Mouse (Mus musculus) activated CD4-positive, CD25-positive, alpha-beta regulatory T cell, adult 9 weeks (primary cell): ENCODE data around the gene Aarsd1. TPM values are rescaled to one million over a fixed set of nuclear protein-coding genes. Genes with fewer than 3 reads are reported as not detected.

Experiments used
- polyA plus RNA-seq: library from polyadenylated mRNA; unstranded; fragments of 100-300 nt; shearing (Covaris generic); gene quantifications from one replicate; pipeline ENCODE4 v1.2.1, GENCODE M21; 2017

The Aarsd1 gene
- polyA plus RNA-seq: 39.4 TPM

DNA sequence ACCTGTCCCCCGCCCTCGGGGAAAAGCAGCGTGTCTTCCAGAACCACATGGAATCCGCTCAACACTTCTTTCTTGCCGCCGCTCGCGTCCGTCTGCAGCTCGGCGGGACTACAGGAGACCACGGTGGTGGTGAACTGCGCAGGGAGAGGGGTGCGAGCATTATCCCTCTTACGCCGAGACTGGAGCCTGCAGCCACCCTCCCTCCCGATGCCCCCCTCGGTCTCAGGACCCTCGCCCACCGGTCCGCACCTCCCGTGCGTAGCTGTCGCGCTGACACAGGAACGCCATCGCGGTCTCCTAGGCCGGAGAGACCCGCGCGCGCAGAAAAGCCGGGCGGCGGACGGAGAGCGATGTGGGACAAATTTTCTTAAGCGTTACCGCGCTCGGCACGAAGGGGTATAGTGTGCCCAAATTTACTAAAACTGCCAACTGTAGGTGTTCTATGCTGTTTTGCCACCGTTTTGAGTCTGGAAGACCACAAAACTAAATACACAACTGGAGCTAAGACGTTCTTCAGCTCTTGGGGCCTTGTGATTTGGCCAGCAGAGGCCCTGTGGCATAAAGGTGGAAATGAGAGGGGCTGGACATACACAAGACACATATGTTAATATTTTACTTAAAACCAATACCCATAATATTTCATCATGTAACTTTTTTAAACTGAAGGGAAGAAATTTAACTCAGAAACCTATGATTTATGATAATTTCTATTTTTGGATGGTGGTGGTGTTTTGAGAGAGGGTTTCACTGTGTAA lies at the start of gene Aarsd1:
Gene Aarsd1, minus strand, starts transcription at position 515 of the 755 bp plus-strand sequence.

DNA sequence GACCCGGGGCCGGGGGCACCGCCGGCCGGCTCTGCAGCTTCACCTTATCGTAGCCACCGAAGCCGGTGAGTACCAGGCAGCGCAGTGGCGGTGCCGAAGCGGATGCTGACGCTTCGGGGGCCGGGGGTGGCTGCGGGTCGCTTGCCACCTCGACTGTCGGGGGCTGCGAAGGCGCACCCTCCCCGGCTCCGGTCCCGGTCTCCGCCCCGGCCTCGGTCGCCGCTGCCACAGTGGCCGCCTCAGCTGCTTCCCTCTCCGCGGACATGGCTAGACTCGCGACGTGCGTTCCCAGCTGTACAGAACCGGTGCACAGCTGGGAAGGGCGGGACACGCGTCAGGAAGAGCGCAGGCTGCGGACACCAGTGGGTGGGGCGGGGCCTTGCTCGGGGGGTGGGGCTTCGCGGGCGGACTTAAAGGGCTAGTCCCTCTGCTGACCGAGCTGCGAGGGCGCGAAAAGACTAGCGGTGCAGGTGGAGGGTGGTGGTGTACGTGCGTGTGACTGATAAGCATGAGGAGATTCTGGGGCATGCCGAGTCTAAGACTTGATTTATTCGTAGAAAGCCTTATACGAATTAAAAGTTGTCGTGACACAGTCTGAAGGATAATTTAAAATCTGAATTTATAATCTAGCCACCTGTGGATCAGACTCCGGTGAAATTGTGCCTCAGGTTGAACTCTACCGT lies 48.6 kb upstream of the Aarsd1 start, which contains the start of gene Vat1:
Gene Vat1, minus strand, starts transcription at position 362 of the 683 bp plus-strand sequence.

DNA sequence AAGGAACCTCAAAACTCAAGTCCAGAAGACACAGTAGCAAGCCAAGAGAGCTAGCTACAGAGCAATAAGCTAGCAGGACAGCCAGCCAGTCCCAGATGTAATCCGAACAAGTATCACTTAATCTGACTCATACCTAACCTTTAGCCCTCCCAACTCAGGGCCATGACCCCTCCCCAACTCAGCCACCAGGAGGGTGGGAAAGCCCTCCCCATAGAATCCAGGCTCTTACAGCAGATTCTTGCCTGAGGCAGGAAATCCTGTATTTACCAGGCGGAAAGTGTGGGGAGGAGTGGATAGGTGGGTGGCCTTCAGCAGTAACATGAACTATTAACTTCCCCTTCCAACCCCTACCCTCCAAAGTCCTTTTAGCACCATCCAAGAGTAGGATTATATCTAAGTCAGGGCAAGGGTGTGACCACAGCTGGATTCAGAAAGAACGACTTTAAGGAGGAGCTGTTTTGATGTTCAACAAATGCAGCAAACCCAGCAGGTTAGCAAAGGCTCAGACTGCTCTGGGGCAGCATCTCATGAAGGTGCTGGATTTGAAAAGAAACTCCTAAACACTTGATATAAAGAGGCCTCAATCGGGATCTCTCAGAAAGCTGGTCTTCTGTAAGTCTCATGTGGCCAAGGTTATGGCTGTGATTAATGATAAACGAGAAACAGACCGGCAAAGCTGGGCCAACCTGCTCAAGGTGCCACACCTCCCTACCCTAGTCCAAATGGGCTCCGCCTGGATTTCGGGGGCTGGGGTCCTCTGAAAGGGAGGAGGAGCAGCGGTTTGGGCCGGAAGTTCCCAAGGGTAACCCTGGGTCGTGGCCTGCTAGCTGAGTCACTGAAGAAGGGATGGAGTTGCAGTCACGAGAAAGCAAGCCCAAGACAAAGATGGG lies 47.0 kb upstream of the Aarsd1 start, which contains the start of gene Rnd2:
Gene Rnd2, plus strand, starts transcription at position 789 of the 890 bp plus-strand sequence.

DNA sequence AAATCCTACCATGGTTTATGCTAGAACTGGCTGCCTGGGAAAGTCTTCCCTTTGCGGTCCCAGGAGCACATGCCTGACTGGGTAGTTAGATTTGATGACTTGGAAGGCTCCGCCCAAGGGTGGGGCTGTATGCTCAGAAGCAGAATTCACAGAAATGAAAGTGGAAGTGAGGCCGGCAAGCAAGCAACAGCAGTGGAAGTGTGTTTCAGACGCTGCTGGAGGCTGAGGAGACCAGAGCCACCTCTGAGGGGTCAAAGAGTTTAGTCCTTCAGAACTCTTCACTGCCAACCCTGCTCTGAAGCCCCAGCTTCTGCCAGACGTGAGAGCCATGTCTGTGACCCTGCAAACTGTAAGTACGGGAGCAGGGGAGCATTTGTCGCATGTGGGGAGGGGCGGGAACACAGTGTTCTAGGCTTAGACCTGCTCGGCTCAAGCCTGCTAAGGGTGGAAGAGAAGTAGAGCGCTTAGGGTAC lies 30.9 kb upstream of the Aarsd1 start, which contains the start of gene Ifi35:
Gene Ifi35, plus strand, starts transcription at position 134 of the 473 bp plus-strand sequence.

DNA sequence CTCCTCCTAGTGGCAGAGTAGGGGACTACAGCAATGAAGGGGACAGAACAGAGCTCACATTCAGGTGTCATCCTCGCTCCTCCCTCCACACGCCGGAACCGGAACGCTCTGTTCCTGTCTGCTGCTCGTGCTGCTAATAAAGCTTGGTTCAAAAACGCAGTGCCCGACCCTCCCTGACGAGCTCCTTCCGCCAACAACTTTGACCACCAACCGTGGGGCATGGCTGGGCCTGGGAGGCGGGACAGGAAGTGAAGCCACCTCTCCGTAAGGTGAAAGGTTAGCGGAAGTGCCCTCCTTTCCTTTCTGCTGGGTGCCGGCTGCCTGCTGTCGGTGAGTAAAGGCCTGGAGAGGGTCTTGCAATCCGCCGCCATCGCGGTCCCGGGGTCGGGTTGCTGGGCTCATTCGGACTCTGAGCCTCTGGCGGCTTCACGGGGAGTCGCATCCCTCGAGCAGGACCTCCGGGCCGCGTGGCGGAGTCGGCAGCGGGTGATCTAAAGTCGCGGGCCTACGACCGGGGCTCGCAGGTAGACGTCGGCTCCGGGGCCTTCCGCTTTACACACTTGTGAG lies 24.8 kb upstream of the Aarsd1 start, which contains the start of gene Rpl27:
Gene Rpl27, plus strand, starts transcription at position 172 of the 567 bp plus-strand sequence.

DNA sequence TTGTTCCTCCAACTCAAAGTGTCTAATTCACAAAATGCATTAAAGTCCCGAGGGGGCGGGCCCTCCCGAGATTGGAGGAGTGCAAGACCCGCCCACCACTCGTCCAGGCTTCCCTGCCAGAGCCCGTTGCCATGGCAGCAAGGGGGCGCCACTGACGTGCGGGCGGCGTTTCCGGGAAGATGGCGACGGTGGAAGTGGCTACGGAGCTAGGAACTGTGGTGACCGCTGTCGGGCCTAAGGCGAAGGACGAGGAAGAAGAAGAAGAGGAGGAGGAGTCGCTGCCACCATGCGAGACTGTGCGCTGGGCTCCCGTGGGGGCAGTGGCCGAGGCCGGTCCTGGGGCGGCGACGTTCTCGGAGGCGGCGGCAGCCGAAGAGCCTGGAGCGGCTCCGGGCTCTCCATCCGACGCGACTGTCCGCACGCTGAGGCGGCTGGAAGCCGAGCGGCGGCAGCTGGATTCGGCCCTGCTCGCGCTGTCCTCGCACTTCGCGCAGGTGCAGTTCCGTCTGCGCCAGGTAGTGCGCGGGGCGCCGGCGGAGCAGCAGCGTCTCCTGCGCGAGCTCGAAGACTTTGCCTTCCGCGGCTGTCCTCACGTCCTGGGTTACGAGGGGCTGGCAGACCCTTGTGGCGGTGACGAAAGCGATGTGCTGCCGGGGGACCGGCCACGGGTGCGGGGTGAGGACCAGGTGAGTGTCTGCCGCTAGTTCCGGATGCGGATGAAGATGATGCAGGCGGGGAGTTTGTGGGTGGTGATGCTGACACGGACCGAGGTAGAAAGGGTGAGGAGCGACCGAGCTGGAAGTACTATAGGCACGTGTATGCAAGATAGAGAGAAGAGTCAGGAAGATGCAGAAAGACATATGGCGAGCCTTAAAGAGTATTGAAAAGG lies 7.8 kb upstream of the Aarsd1 start, which contains the start of the genes Rundc1 and Ptges3l:
Gene Rundc1, plus strand, starts transcription at position 161 of the 889 bp plus-strand sequence.
Gene Ptges3l, minus strand, starts transcription at position 409 of the 889 bp plus-strand sequence.

DNA sequence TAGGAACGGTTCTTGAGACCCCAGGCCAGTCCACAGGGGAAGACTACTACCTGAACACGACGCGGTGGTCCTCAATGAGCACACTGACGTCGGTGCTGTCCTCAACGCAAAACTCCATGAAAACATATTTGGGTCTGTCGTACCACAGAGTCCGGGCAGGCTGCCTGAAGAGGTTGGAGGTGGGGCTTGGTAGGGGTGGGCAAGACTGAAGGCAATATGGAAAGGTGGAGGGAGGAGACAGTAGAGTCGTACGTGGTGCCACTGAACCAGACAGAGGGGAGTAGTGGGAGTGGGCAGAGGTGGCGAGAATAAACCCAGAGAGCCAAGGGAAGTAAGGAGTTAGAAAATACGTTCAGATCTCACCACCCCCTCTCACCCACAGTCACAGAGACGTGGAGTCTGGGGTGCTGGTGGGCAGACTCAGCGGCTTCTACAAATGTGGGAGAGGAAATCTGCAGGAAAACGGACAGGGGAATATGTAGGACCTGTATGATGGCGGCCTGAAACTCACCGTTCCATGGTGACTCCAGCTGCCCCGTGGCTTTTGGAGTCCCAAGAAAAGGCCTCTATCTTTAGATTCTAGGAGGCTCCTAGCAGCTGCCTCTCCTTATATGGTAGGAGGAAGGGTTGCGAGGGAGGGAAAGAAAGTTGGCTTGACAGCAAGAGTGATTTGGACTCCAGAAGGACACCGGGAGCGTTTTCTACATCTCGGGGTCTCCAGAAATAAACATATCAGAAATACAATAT lies 6.9 kb upstream of the Aarsd1 start, which contains the start of gene Gm27029:
Gene Gm27029, minus strand, starts transcription at position 692 of the 747 bp plus-strand sequence.

DNA sequence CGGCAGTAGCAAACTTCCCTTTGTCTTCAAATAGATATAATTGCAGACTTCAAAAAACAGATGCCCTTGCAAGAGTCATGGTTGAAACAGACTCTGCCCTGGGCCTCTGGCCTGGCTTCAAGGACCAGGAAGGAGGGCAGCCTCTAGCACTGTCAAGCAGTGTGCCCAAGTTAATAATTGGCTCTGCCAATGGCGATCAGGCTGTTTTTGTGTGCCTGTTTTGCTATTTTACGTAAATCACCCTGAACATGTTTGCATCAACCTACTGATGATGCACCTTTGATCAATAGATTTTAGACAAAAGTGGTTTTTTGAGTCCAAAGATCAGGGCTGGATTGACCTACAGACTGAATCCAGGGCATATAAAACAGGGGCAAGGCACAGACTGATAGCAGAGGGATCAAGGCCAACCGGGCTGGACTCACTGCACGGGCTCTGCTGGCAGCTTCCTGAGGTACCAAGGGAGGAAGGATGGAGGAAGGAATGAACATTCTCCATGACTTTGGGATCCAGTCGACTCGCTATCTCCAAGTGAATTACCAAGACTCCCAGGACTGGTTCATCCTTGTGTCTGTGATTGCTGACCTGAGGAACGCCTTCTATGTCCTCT lies 50.0 kb downstream of the Aarsd1 start, which contains the start of gene G6pc:
Gene G6pc, plus strand, starts transcription at position 236 of the 610 bp plus-strand sequence.

Other genes with a start within 250 kb of the Aarsd1 start
- 0.13 TPM for gene Cntnap1, start 247.1 kb downstream of the Aarsd1 start, polyA plus RNA-seq
- 0.24 TPM for gene Plekhh3, start 246.3 kb downstream of the Aarsd1 start, polyA plus RNA-seq
- gene Ccr10, start 242.2 kb downstream of the Aarsd1 start, polyA plus RNA-seq: 1.9 TPM
- gene Ezh1, start 191.2 kb downstream of the Aarsd1 start, polyA plus RNA-seq: 96.4 TPM
- gene Ramp2, start 171.6 kb downstream of the Aarsd1 start, polyA plus RNA-seq: not detected
- gene Vps25, start 163.9 kb downstream of the Aarsd1 start, polyA plus RNA-seq: 157 TPM
- gene Wnk4, start 157.0 kb downstream of the Aarsd1 start, polyA plus RNA-seq: 2.4 TPM
- not detected for gene Cntd1, start 138.6 kb downstream of the Aarsd1 start, polyA plus RNA-seq
- 130 TPM for gene Coa3, start 138.5 kb downstream of the Aarsd1 start, polyA plus RNA-seq
- gene Becn1, start 115.3 kb downstream of the Aarsd1 start, polyA plus RNA-seq: 217 TPM
- 156 TPM for gene Psme3, start 101.4 kb downstream of the Aarsd1 start, polyA plus RNA-seq
- 4.1 TPM for gene Aoc2, start 92.6 kb downstream of the Aarsd1 start, polyA plus RNA-seq
- gene Aoc3, start 87.0 kb downstream of the Aarsd1 start, polyA plus RNA-seq: not detected
- not detected for gene G6pc, start 50.1 kb downstream of the Aarsd1 start, polyA plus RNA-seq
- 1.8 TPM for gene Gm27029, start 7.2 kb upstream of the Aarsd1 start, polyA plus RNA-seq
- 10.1 TPM for gene Rundc1, start 7.5 kb upstream of the Aarsd1 start, polyA plus RNA-seq
- 0.50 TPM for gene Ptges3l, start 7.7 kb upstream of the Aarsd1 start, polyA plus RNA-seq
- 357 TPM for gene Rpl27, start 24.7 kb upstream of the Aarsd1 start, polyA plus RNA-seq
- 202 TPM for gene Ifi35, start 30.8 kb upstream of the Aarsd1 start, polyA plus RNA-seq
- gene Rnd2, start 47.4 kb upstream of the Aarsd1 start, polyA plus RNA-seq: not detected
- 0.61 TPM for gene Vat1, start 48.6 kb upstream of the Aarsd1 start, polyA plus RNA-seq
- 6.9 TPM for gene Brca1, start 134.3 kb upstream of the Aarsd1 start, polyA plus RNA-seq
- 107 TPM for gene Nbr1, start 134.5 kb upstream of the Aarsd1 start, polyA plus RNA-seq
- gene Tmem106a, start 164.6 kb upstream of the Aarsd1 start, polyA plus RNA-seq: 13.8 TPM
- not detected for gene Gm11634, start 181.6 kb upstream of the Aarsd1 start, polyA plus RNA-seq
- gene Rdm1, start 209.6 kb upstream of the Aarsd1 start, polyA plus RNA-seq: 71.2 TPM
- gene Arl4d, start 247.9 kb upstream of the Aarsd1 start, polyA plus RNA-seq: 2.7 TPM